Mouse (Mus musculus): ENCODE measurements around the gene Cdkal1. TPM values are rescaled to one million over a fixed set of nuclear protein-coding genes. Genes with fewer than 3 reads are reported as not detected.

The Cdkal1 gene
- total RNA-seq, 2 experiments from 2014 or later, result 25.0 to 28.2 TPM

- no peak for DNase-seq
- intact Hi-C loops (cut with DNase I; ENCODE audit: low total_unique reads), result loop anchor here (10.0 kb wide), 1 partner anchor 100 kb away; no protein-coding TSS in a partner anchor
Measured at GRCm38 (mm10) chr13:29734496-29734895, 121.0 kb downstream of the Cdkal1 start.

- intact Hi-C loops (cut with DNase I; ENCODE audit: low total_unique reads), result no loop called here
- DNase-seq, result no peak
Measured at GRCm38 (mm10) chr13:29726154-29726825, 129.2 kb downstream of the Cdkal1 start.

- intact Hi-C loops (cut with DNase I; ENCODE audit: low total_unique reads), result no loop called here
- no peak for DNase-seq
Measured at GRCm38 (mm10) chr13:29724855-29725254, 130.6 kb downstream of the Cdkal1 start.

- intact Hi-C loops (cut with DNase I; ENCODE audit: low total_unique reads), result no loop called here
- DNase-seq, result no peak
Measured at GRCm38 (mm10) chr13:29723150-29723549, 132.3 kb downstream of the Cdkal1 start.

- no peak for DNase-seq
- intact Hi-C loops (cut with DNase I; ENCODE audit: low total_unique reads), result no loop called here
Measured at GRCm38 (mm10) chr13:29721206-29721605, 134.3 kb downstream of the Cdkal1 start.

- intact Hi-C loops (cut with DNase I; ENCODE audit: low total_unique reads), result no loop called here
- no peak for DNase-seq
Measured at GRCm38 (mm10) chr13:29716550-29716949, 138.9 kb downstream of the Cdkal1 start.

GRCm38 (mm10) chr13:29715241-29715841, 140.1 kb downstream of the Cdkal1 start:
- intact Hi-C loops (cut with DNase I; ENCODE audit: low total_unique reads), result no loop called here
- no peak for DNase-seq

- DNase-seq, result no peak
- intact Hi-C loops (cut with DNase I; ENCODE audit: low total_unique reads), result no loop called here
Measured at GRCm38 (mm10) chr13:29707620-29708019, 147.9 kb downstream of the Cdkal1 start.

- intact Hi-C loops (cut with DNase I; ENCODE audit: low total_unique reads), result no loop called here
- no peak for DNase-seq
Measured at GRCm38 (mm10) chr13:29701400-29701799, 154.1 kb downstream of the Cdkal1 start.

GRCm38 (mm10) chr13:29699896-29700295, 155.6 kb downstream of the Cdkal1 start:
- DNase-seq, result no peak
- intact Hi-C loops (cut with DNase I; ENCODE audit: low total_unique reads), result no loop called here

GRCm38 (mm10) chr13:29698307-29698985, 157.0 kb downstream of the Cdkal1 start:
- intact Hi-C loops (cut with DNase I; ENCODE audit: low total_unique reads), result no loop called here
- no peak for DNase-seq

- intact Hi-C loops (cut with DNase I; ENCODE audit: low total_unique reads), result no loop called here
- no peak for DNase-seq
Measured at GRCm38 (mm10) chr13:29697230-29697629, 158.2 kb downstream of the Cdkal1 start.

GRCm38 (mm10) chr13:29690734-29691133, 164.7 kb downstream of the Cdkal1 start:
- no peak for DNase-seq
- intact Hi-C loops (cut with DNase I; ENCODE audit: low total_unique reads), result no loop called here

- no peak for DNase-seq
- intact Hi-C loops (cut with DNase I; ENCODE audit: low total_unique reads), result no loop called here
Measured at GRCm38 (mm10) chr13:29688851-29689250, 166.6 kb downstream of the Cdkal1 start.

GRCm38 (mm10) chr13:29687872-29688271, 167.6 kb downstream of the Cdkal1 start:
- intact Hi-C loops (cut with DNase I; ENCODE audit: low total_unique reads), result no loop called here
- DNase-seq, result no peak

GRCm38 (mm10) chr13:29679479-29680186, 175.8 kb downstream of the Cdkal1 start:
- no peak for DNase-seq
- intact Hi-C loops (cut with DNase I; ENCODE audit: low total_unique reads), result no loop called here

GRCm38 (mm10) chr13:29677559-29677958, 177.9 kb downstream of the Cdkal1 start:
- DNase-seq, result no peak
- intact Hi-C loops (cut with DNase I; ENCODE audit: low total_unique reads), result no loop called here

- no peak for DNase-seq
- intact Hi-C loops (cut with DNase I; ENCODE audit: low total_unique reads), result no loop called here
Measured at GRCm38 (mm10) chr13:29670626-29671025, 184.8 kb downstream of the Cdkal1 start.

- intact Hi-C loops (cut with DNase I; ENCODE audit: low total_unique reads), result no loop called here
Measured at GRCm38 (mm10) chr13:29663908-29664307, 191.6 kb downstream of the Cdkal1 start.

GRCm38 (mm10) chr13:29655841-29656365, 199.6 kb downstream of the Cdkal1 start:
- intact Hi-C loops (cut with DNase I; ENCODE audit: low total_unique reads), result no loop called here

More at GRCm38 (mm10) chr13:29663908-29664307, 191.6 kb downstream of the Cdkal1 start:
- no peak for DNase-seq

More at GRCm38 (mm10) chr13:29655841-29656365, 199.6 kb downstream of the Cdkal1 start:
- DNase-seq, result no peak

Measured in gastrocnemius, postnatal 14 days (tissue).